Mouse (Mus musculus): ENCODE measurements at regions not wholly inside any gene's neighbourhood (a gene's known extent, or its start where the extent isn't known, plus 50 kb on each side); places are given as distances from the start of the nearest gene placed in this dataset.

GRCm38 (mm10) chr6:104028439-104029091 is 464.0 kb upstream of the Cntn6 start:
- peak; percentile 60 to 90 for DNase-seq (ENCODE audit: low spot score in 2 of 2)

GRCm38 (mm10) chr6:104038853-104039252 is 453.7 kb upstream of the Cntn6 start:
- no peak for DNase-seq (ENCODE audit: low spot score in 2 of 2)

DNA sequence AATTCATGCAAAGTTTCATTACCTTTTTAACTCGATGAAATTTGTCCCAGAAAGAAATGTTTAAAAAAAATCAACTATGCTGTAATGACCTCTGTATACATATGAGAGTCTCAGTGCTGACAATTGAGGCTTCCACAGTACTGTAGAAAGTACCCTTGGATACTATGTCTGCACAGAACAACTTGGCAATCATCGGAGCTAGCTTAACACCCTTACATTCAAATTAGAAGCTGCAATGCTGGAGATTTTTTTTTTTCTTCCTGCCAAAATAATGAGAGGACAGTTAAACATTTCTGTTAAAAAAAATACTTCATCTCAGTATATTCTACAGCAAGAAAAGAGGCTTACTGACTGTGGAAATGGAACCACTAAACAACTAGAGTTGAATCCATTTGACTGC is 452.1 kb upstream of the Cntn6 start:
- no peak for DNase-seq (ENCODE audit: low spot score in 2 of 2)

GRCm38 (mm10) chr6:104055996-104056395 is 436.6 kb upstream of the Cntn6 start:
- DNase-seq (ENCODE audit: low spot score in 2 of 2), result no peak

DNA sequence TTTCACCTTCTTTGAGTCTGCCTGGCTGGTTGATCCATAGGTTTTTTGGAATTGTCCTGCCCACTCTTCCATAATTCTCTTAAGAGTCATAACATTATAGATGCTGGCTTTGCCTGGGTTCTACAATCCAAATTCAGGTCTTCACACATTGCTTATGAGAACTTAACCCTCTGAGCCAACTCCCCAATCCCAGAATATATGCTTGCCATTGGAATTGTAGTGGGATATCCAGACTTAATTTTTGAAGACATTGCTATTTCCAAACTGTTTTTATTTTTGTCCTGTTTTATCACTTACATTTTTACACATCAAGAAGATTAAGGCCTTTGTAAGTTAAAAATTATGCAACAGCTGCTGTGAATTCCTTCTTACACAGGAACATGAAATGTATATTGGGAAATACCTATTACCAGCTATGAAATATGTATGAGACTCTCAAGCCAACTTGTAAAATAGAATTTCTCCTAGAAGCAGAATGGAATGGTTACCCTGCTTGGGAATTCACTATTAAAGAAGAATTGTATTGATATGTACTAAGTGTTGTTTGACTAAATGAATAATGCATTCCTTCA is 430.8 kb upstream of the Cntn6 start:
- DNase-seq (ENCODE audit: low spot score in 2 of 2), result no peak

DNA sequence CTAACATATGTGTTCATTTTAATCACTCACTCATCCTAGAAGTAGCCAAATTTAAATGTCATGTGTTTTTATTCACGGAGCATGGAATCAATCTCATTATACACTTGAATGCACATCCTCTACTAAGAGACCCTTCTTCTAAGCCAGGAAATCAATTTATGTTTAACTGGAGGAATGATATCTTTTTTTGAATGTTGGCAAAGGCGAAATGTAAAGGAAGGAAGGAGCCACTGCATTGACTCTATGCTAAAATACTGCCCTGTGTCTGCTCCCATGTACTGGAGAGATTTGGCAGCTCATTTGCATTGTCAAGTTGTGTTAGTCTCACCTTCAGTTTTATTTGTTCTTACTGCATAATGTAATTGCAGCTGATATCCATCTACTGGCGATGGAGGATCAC is 412.0 kb upstream of the Cntn6 start:
- no peak for DNase-seq (ENCODE audit: low spot score in 2 of 2)

DNA sequence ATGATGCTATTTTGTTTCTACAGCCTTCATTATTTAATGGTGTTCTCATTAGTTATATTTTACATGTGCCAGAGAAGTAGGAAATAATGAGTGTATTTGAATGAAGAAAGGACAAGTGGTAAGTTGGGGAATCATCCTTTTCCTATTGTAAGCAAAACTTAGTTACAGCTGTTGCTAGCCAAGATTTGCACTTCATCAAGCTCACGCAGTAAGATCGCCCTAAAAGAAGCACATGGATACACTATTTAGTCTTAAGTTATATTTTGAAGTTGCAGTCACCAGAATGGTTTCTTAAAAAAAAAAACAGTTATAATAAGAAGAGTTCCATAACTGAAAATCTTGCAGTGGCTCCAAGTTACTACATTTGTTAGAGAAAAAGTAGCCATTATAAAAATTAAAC is 410.3 kb upstream of the Cntn6 start:
- no peak for DNase-seq (ENCODE audit: low spot score in 2 of 2)

DNA sequence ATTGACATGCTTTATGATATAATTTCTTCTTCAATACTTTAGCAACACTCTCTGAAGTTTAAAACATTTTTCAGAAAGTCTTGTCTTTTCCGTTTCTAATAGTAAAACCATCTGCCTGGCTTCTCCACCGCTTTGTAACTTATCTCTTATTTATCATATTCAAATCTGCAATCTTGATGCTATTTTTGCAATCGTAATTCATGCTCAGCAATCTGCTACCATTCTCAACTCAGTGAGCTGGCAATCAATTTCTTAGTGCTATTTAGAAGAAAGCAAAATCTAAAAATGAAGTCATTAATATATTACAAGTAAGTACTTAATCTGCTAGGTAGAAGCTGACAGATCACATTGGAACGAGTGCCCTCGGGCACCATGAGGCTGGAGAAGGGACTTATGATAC is 384.2 kb upstream of the Cntn6 start:
- peak in 1 of 2 experiments; percentile 38 for DNase-seq (ENCODE audit: low spot score in 2 of 2)

Measured in layer of hippocampus, adult 18-20 months (tissue).